Mouse (Mus musculus): ENCODE results near the gene Dhrs13. TPM values are rescaled to one million over a fixed set of nuclear protein-coding genes. Genes with fewer than 3 reads are reported as not detected.
A peak's percentile ranks its signal among the peaks of the same experiment; 100 is the strongest.
"Not testable (repeated sequence)": the region's sequence is repeated elsewhere in the genome, so short reads cannot be mapped to it uniquely, and the experiment has no call there.

The Dhrs13 gene
- polyA plus RNA-seq, 1 experiment from 2014 or later, result 17.1 TPM

DNA sequence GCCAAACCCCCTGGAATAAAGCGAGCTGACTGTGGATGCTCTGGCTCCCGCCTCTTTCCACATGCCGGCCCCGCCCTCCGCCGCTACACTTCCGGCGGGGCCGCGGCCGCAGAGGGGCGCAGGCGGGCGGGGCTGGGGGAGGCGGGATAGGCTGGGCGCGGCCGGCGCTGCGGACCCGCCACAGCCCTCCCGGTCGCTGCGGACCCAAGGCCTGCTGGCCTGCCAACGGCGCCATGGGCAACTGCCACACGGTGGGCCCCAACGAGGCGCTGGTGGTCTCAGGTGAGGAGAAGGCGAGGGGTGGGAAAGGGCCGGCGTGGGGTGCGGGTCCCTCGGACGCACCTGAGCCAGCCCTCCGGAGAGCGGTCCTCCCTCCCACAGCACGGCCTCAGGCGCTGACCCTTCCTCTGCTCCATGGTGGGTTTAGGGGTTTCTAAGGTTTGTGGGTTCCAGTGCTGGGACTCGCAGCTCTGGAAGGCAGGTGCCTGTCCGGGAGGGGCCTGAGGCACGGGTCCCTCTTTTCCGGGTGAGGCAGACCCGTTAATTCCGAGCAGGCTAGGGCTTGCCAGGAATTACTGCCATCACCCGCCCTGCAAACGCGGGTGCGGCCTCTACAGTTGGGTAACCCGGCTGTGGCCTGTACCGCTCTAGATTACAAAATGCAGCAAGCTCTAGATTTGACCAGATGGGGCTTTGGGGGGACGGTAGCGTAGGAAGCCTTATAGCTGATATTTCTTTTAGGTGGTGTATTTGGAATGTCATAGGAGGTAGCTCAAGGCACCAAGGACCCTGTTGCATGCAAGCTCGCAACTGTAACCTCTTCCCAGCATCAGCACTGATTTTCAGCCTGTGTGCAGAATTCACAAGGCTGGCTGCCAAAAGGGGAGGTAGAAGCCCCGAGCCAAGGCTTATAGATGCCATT is 6.0 kb downstream of the Dhrs13 start, which contains the start of gene Flot2:
TSS of gene Flot2 (plus strand) at position 101 of the 922 bp plus-strand sequence.
- peak within 1 kb of the TSS; percentile 82 for H3K9ac ChIP-seq (replicated peaks; ENCODE audit: low read length)
- WGBS, result 2% methylated on average over 55 of the region's 55 CpGs
- peak within 1 kb of the TSS; percentile 72 for H3K4me2 ChIP-seq (replicated peaks; ENCODE audit: low read depth, low read length)
- H3K4me3 ChIP-seq (ENCODE audit: low read length), result peak within 1 kb of the TSS; percentile 80
- peaks cover 12% of the 10 kb centered on the region; the same call in 1 of the 2 replicates for H3K36me3 ChIP-seq (ENCODE audit: insufficient read depth, low read length)
- H3K9me3 ChIP-seq (ENCODE audit: low read length), result no peaks in the 10 kb centered on the region; the same call in 1 of the 2 replicates
- H3K27ac ChIP-seq (ENCODE audit: low read length), result peak within 1 kb of the TSS; percentile 51
- peak; percentile 86 for ATAC-seq (ENCODE audit: low FRiP score, low TSS enrichment)
- H3K27me3 ChIP-seq (ENCODE audit: insufficient read depth, low read length), result no peaks in the 10 kb centered on the region
- peaks cover 21% of the 10 kb centered on the region for H3K4me1 ChIP-seq (ENCODE audit: insufficient read depth, low read length)

DNA sequence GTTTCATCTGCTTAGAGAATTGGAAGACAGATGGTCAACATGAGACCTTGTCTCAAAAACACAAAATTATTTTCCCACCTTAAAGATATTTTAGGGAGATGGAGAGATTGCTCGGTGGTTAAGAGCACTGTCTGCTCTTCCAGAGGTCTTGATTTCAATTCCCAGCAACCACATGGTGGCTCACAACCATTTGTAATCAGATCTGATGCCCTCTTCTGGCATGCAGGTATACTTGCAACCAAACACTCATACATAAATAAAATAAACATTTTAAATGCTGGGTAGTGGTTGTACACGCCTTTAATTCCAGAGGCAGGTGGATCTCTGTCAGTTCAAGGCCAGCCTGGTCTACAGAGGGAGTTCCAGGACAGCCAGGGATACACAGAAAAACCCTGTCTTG is 8.8 kb downstream of the Dhrs13 start:
- Histone ChIP-seq H3K4me2 (replicated peaks; ENCODE audit: low read depth, low read length) (no peak overlapping the region), H3K4me1 (ENCODE audit: insufficient read depth, low read length) (peaks cover 26% of the 10 kb centered on the region), H3K27ac (ENCODE audit: low read length) (no peak overlapping the region), H3K36me3 (ENCODE audit: insufficient read depth, low read length) (no peaks in the 10 kb centered on the region), H3K9ac (replicated peaks; ENCODE audit: low read length) (no peak overlapping the region), H3K27me3 (ENCODE audit: insufficient read depth, low read length) (no peaks in the 10 kb centered on the region), H3K9me3 (ENCODE audit: low read length) (no peaks in the 10 kb centered on the region; the same call in 1 of the 2 replicates), H3K4me3 (ENCODE audit: low read length) (no peak overlapping the region)
- 68% methylated on average over 2 of the region's 2 CpGs for WGBS
- no peak for ATAC-seq (ENCODE audit: low FRiP score, low TSS enrichment)

- H3K4me3 ChIP-seq (ENCODE audit: low read length); H3K36me3 ChIP-seq (ENCODE audit: insufficient read depth, low read length); H3K4me2 ChIP-seq (replicated peaks; ENCODE audit: low read depth, low read length); H3K9ac ChIP-seq (replicated peaks; ENCODE audit: low read length); H3K27ac ChIP-seq (ENCODE audit: low read length); ATAC-seq (ENCODE audit: low FRiP score, low TSS enrichment); H3K9me3 ChIP-seq (ENCODE audit: low read length); H3K27me3 ChIP-seq (ENCODE audit: insufficient read depth, low read length): not testable (repeated sequence)
- WGBS, result 93% methylated on average over 4 of the region's 4 CpGs
- H3K4me1 ChIP-seq (ENCODE audit: insufficient read depth, low read length), result peaks cover 19% of the 10 kb centered on the region
Measured at GRCm38 (mm10) chr11:78042290-78042870, 10.3 kb downstream of the Dhrs13 start.

GRCm38 (mm10) chr11:78044758-78045251 is 12.7 kb downstream of the Dhrs13 start:
- 0 out of 2 replicates have a peak, but pooled peaks have one; percentile 19 for ATAC-seq (ENCODE audit: low FRiP score, low TSS enrichment)
- no peak overlapping the region for H3K4me3 ChIP-seq (ENCODE audit: low read length)
- peaks cover 7% of the 10 kb centered on the region; the same call in 1 of the 2 replicates for H3K4me1 ChIP-seq (ENCODE audit: insufficient read depth, low read length)
- 0 out of 2 replicates have a peak, but pooled peaks cover 3% of the 10 kb centered on the region for H3K36me3 ChIP-seq (ENCODE audit: insufficient read depth, low read length)
- H3K9me3 ChIP-seq (ENCODE audit: low read length), result no peaks in the 10 kb centered on the region; the same call in 1 of the 2 replicates
- H3K9ac ChIP-seq (replicated peaks; ENCODE audit: low read length), result no peak overlapping the region
- no peak overlapping the region for H3K4me2 ChIP-seq (replicated peaks; ENCODE audit: low read depth, low read length)
- 0 out of 2 replicates have a peak overlapping the region, but pooled peaks have one; percentile 62 for H3K27ac ChIP-seq (ENCODE audit: low read length)
- H3K27me3 ChIP-seq (ENCODE audit: insufficient read depth, low read length), result no peaks in the 10 kb centered on the region
- WGBS, result 49% methylated on average over 5 of the region's 5 CpGs

GRCm38 (mm10) chr11:78048637-78049036 is 16.6 kb downstream of the Dhrs13 start:
- H3K9me3 ChIP-seq (ENCODE audit: low read length); ATAC-seq (ENCODE audit: low FRiP score, low TSS enrichment); H3K9ac ChIP-seq (replicated peaks; ENCODE audit: low read length); H3K4me2 ChIP-seq (replicated peaks; ENCODE audit: low read depth, low read length); H3K36me3 ChIP-seq (ENCODE audit: insufficient read depth, low read length); H3K27me3 ChIP-seq (ENCODE audit: insufficient read depth, low read length); H3K27ac ChIP-seq (ENCODE audit: low read length); H3K4me3 ChIP-seq (ENCODE audit: low read length); H3K4me1 ChIP-seq (ENCODE audit: insufficient read depth, low read length): not testable (repeated sequence)
- WGBS, result 100% methylated on average over 2 of the region's 4 CpGs

GRCm38 (mm10) chr11:78053078-78053477 is 21.0 kb downstream of the Dhrs13 start:
- no peak for ATAC-seq (ENCODE audit: low FRiP score, low TSS enrichment)
- Histone ChIP-seq H3K9me3 (ENCODE audit: low read length) (no peaks in the 10 kb centered on the region), H3K36me3 (ENCODE audit: insufficient read depth, low read length) (peaks cover 24% of the 10 kb centered on the region), H3K27me3 (ENCODE audit: insufficient read depth, low read length) (no peaks in the 10 kb centered on the region), H3K27ac (ENCODE audit: low read length) (no peak overlapping the region), H3K4me2 (replicated peaks; ENCODE audit: low read depth, low read length) (no peak overlapping the region), H3K4me1 (ENCODE audit: insufficient read depth, low read length) (no peaks in the 10 kb centered on the region), H3K4me3 (ENCODE audit: low read length) (no peak overlapping the region), H3K9ac (replicated peaks; ENCODE audit: low read length) (no peak overlapping the region)
- WGBS, result 84% methylated on average over 8 of the region's 8 CpGs

- Histone ChIP-seq H3K4me1 (ENCODE audit: insufficient read depth, low read length) (no peaks in the 10 kb centered on the region), H3K4me3 (ENCODE audit: low read length) (no peak overlapping the region), H3K9me3 (ENCODE audit: low read length) (no peaks in the 10 kb centered on the region), H3K27me3 (ENCODE audit: insufficient read depth, low read length) (no peaks in the 10 kb centered on the region), H3K27ac (ENCODE audit: low read length) (no peak overlapping the region), H3K9ac (replicated peaks; ENCODE audit: low read length) (no peak overlapping the region), H3K36me3 (ENCODE audit: insufficient read depth, low read length) (peaks cover 38% of the 10 kb centered on the region), H3K4me2 (replicated peaks; ENCODE audit: low read depth, low read length) (no peak overlapping the region)
- 0 out of 2 replicates have a peak, but pooled peaks have one; percentile 32 for ATAC-seq (ENCODE audit: low FRiP score, low TSS enrichment)
- WGBS, result 59% methylated on average over 8 of the region's 8 CpGs
Measured at GRCm38 (mm10) chr11:78056946-78057345, 24.9 kb downstream of the Dhrs13 start.

DNA sequence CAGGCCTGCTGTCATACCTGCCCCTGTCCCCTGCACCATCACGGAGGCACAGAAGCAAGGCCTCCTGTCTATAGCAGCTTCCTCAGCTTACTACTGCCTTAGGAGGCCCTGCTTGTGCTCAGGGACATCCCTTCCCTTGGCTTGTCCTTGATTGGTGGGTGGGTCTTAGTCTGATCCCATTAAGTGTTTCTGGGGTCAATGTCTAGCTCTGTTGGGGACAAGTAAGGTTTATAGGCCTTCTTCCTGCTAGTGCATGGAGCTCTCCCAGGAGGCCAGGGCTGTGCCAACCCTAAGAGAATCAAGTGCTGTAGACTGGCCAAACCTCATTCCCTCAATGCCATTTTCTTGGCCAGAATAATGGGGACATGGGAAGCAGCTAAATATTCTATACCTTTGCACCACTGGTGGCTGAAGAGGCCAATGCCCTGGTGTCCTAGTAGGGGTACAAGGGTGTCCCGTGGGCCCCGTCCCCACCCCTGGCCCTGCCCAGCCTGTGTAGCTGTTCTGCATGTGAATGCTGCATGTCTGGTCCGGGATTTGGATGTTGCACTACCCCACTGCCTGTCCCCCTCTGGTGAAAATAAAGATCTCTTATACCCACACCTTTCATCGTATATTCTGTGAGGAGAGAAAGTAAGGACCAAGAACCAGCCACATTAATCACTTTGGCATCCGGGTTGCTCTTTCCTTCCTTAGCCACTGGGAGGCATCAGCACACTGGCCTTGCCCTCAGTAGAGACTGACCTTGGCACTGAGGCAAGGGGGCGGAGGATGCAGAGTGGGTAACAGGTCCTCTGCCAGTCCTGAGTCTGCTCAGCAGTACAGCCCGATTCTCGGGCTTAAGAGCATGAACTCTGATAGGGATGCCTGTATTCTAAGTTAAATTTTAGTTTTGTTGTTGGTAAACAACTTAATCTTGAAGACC is 28.0 kb downstream of the Dhrs13 start:
- Histone ChIP-seq H3K9ac (replicated peaks; ENCODE audit: low read length) (no peak overlapping the region), H3K27me3 (ENCODE audit: insufficient read depth, low read length) (no peaks in the 10 kb centered on the region), H3K4me1 (ENCODE audit: insufficient read depth, low read length) (no peaks in the 10 kb centered on the region), H3K9me3 (ENCODE audit: low read length) (no peaks in the 10 kb centered on the region), H3K4me3 (ENCODE audit: low read length) (no peak overlapping the region), H3K4me2 (replicated peaks; ENCODE audit: low read depth, low read length) (no peak overlapping the region), H3K27ac (ENCODE audit: low read length) (no peak overlapping the region), H3K36me3 (ENCODE audit: insufficient read depth, low read length) (peaks cover 30% of the 10 kb centered on the region)
- ATAC-seq (ENCODE audit: low FRiP score, low TSS enrichment), result peak; percentile 89
- WGBS, result 46% methylated on average over 9 of the region's 9 CpGs

GRCm38 (mm10) chr11:78062563-78062962 is 30.5 kb downstream of the Dhrs13 start:
- no peak for ATAC-seq (ENCODE audit: low FRiP score, low TSS enrichment)
- WGBS, result 83% methylated on average over 1 of the region's 1 CpGs
- Histone ChIP-seq H3K27me3 (ENCODE audit: insufficient read depth, low read length) (no peaks in the 10 kb centered on the region), H3K36me3 (ENCODE audit: insufficient read depth, low read length) (peaks cover 22% of the 10 kb centered on the region), H3K4me1 (ENCODE audit: insufficient read depth, low read length) (no peaks in the 10 kb centered on the region), H3K9ac (replicated peaks; ENCODE audit: low read length) (no peak overlapping the region), H3K4me2 (replicated peaks; ENCODE audit: low read depth, low read length) (no peak overlapping the region), H3K9me3 (ENCODE audit: low read length) (no peaks in the 10 kb centered on the region), H3K27ac (ENCODE audit: low read length) (no peak overlapping the region), H3K4me3 (ENCODE audit: low read length) (no peak overlapping the region)
